Mouse (Mus musculus) intestine, postnatal 0 days (tissue): Measurements from ENCODE around the gene Grik4. TPM values are rescaled to one million over a fixed set of nuclear protein-coding genes. Genes with fewer than 3 reads are reported as not detected.
A peak's percentile ranks its signal among the peaks of the same experiment; 100 is the strongest.

ENCODE experiments used
- ATAC-seq: fragments of 200-750 bp; cut with Nextera tagmentation; 2 replicates; pipeline ENCODE4 v1.8.0; 2017; ENCODE audit warnings: mild to moderate bottlenecking, moderate TSS enrichment, moderate library complexity
- H3K27ac ChIP-seq: fragments of 300-500 bp; sonication (generic); 2 replicates; pipeline ENCODE4 v1.5.1; 2014; ENCODE audit warnings: mild to moderate bottlenecking, low read depth, low read length, moderate library complexity
- H3K27me3 ChIP-seq: fragments of 300-500 bp; sonication (generic); replicated peaks from 2 replicates; pipeline ENCODE4 v1.6.1; 2014; ENCODE audit warnings: low read length, mixed read lengths; ENCODE audit not compliant: control insufficient read depth, insufficient read depth
- H3K36me3 ChIP-seq: fragments of 300-500 bp; sonication (generic); 2 replicates; pipeline ENCODE4 v1.6.1; 2014; ENCODE audit warnings: mild to moderate bottlenecking, moderate library complexity; ENCODE audit not compliant: control insufficient read depth, insufficient read depth
- H3K4me1 ChIP-seq: fragments of 300-500 bp; sonication (generic); replicated peaks from 2 replicates; pipeline ENCODE4 v1.6.1; 2014; ENCODE audit warnings: antibody characterized with exemption, low read length, mixed read lengths; ENCODE audit not compliant: control insufficient read depth, insufficient read depth
- H3K4me2 ChIP-seq: fragments of 300-500 bp; sonication (generic); replicated peaks from 2 replicates; pipeline ENCODE4 v1.6.1; 2014; ENCODE audit warnings: low read depth, mild to moderate bottlenecking, moderate library complexity
- H3K4me3 ChIP-seq: fragments of 300-500 bp; sonication (generic); 2 replicates; pipeline ENCODE4 v1.5.1; 2014; ENCODE audit warnings: low read depth, low read length
- H3K9ac ChIP-seq: fragments of 300-500 bp; sonication (generic); 2 replicates; pipeline ENCODE4 v1.6.1; 2014; ENCODE audit warnings: mild to moderate bottlenecking, low read depth, low read length
- H3K9me3 ChIP-seq: fragments of 300-500 bp; sonication (generic); 2 replicates; pipeline ENCODE4 v1.6.1; 2016; ENCODE audit warnings: mixed run types; ENCODE audit not compliant: control insufficient read depth
- CTCF ChIP-seq: sonication (generic); IDR thresholded peaks from 2 replicates; pipeline ENCODE4 v1.5.1; 2016; ENCODE audit warnings: low read depth, mild to moderate bottlenecking, control low read depth, antibody characterized with exemption, moderate library complexity
- WGBS: fragments of 180-500 bp; shearing (Covaris S2); extraction: QIAGEN DNeasy Blood & Tissue Kit; methylation state at CpG from one replicate; pipeline ENCODE4 v1.1.7; 2014; 5-methylcytosine and 5-hydroxymethylcytosine counted together
- polyA plus RNA-seq: library from polyadenylated mRNA; unstranded; fragments of >200 nt; fragmentation: Nextera tagmentation; extraction: Ambion mirVana; gene quantifications from 2 replicates; pipeline ENCODE4 v1.2.1, GENCODE M21; 2015

Grik4 gene
- polyA plus RNA-seq, 1 experiment from 2014 or later = 0.68 TPM

GRCm38 (mm10) chr9:42518163-42518562 lies 426.1 kb downstream of the Grik4 start:
- Histone ChIP-seq H3K27ac (no peak overlapping the region), H3K27me3 (no peaks in the 10 kb centered on the region), H3K9me3 (no peaks in the 10 kb centered on the region), H3K4me2 (no peak overlapping the region), H3K4me1 (0 out of 2 replicates have a peak, but pooled peaks cover 2% of the 10 kb centered on the region), H3K4me3 (no peak overlapping the region), H3K36me3 (no peaks in the 10 kb centered on the region), H3K9ac (no peak overlapping the region)
- TF ChIP-seq CTCF = no peak
- 64% methylated on average over 14 of the region's 14 CpGs for WGBS
- no peak for ATAC-seq

- 39% methylated on average over 5 of the region's 5 CpGs for WGBS
- no peak for ATAC-seq
These were observed 431.1 kb downstream of the Grik4 start for GRCm38 (mm10) chr9:42513159-42513558.

GRCm38 (mm10) chr9:42512312-42512711 lies 432.0 kb downstream of the Grik4 start:
- ATAC-seq = peak; percentile 87
- Histone ChIP-seq H3K4me1 (peaks cover 2% of the 10 kb centered on the region; the same call in 1 of the 2 replicates), H3K9ac (no peak overlapping the region), H3K9me3 (no peaks in the 10 kb centered on the region), H3K4me3 (no peak overlapping the region), H3K27ac (0 out of 2 replicates have a peak overlapping the region, but pooled peaks have one; percentile 5), H3K4me2 (no peak overlapping the region), H3K27me3 (no peaks in the 10 kb centered on the region), H3K36me3 (no peaks in the 10 kb centered on the region)
- 38% methylated on average over 4 of the region's 4 CpGs for WGBS
- TF ChIP-seq CTCF = no peak

More at GRCm38 (mm10) chr9:42513159-42513558, 431.1 kb downstream of the Grik4 start:
- Histone ChIP-seq H3K27ac (no peak overlapping the region), H3K27me3 (no peaks in the 10 kb centered on the region), H3K4me3 (no peak overlapping the region), H3K4me1 (peaks cover 2% of the 10 kb centered on the region; the same call in 1 of the 2 replicates), H3K9ac (no peak overlapping the region; the same call in 1 of the 2 replicates), H3K36me3 (no peaks in the 10 kb centered on the region), H3K9me3 (no peaks in the 10 kb centered on the region), H3K4me2 (no peak overlapping the region)
- no peak for TF ChIP-seq CTCF

- H3K4me2 ChIP-seq = no peak overlapping the region
- H3K27me3 ChIP-seq = no peaks in the 10 kb centered on the region
- H3K9ac ChIP-seq = no peak overlapping the region
- no peak overlapping the region for H3K27ac ChIP-seq
- TF ChIP-seq CTCF = no peak
- peaks cover 13% of the 10 kb centered on the region for H3K4me1 ChIP-seq
- H3K4me3 ChIP-seq = no peak overlapping the region
- no peaks in the 10 kb centered on the region for H3K36me3 ChIP-seq
- no peak for ATAC-seq
- 44% methylated on average over 7 of the region's 7 CpGs for WGBS
- H3K9me3 ChIP-seq = no peaks in the 10 kb centered on the region
These were observed 436.1 kb downstream of the Grik4 start for GRCm38 (mm10) chr9:42508235-42508634.

GRCm38 (mm10) chr9:42507709-42508108 lies 436.6 kb downstream of the Grik4 start, which contains the start of gene Tbcel:
Gene Tbcel, minus strand, starts transcription at chr9:42507809.
- H3K36me3 ChIP-seq = no peaks in the 10 kb centered on the region
- H3K27me3 ChIP-seq = no peaks in the 10 kb centered on the region
- H3K9me3 ChIP-seq = no peaks in the 10 kb centered on the region
- H3K9ac ChIP-seq = no peak within 1 kb of the TSS
- TF ChIP-seq CTCF = no peak
- H3K4me2 ChIP-seq = no peak within 1 kb of the TSS
- 57% methylated on average over 6 of the region's 6 CpGs for WGBS
- no peak for ATAC-seq
- H3K4me3 ChIP-seq = no peak within 1 kb of the TSS
- peaks cover 12% of the 10 kb centered on the region for H3K4me1 ChIP-seq
- no peak within 1 kb of the TSS for H3K27ac ChIP-seq

- no peaks in the 10 kb centered on the region for H3K27me3 ChIP-seq
- H3K4me3 ChIP-seq = no peak overlapping the region
- 12% methylated on average over 1 of the region's 1 CpGs for WGBS
- H3K36me3 ChIP-seq = no peaks in the 10 kb centered on the region
- peaks cover 12% of the 10 kb centered on the region; the same call in 1 of the 2 replicates for H3K4me1 ChIP-seq
- no peak for TF ChIP-seq CTCF
- no peak overlapping the region for H3K4me2 ChIP-seq
- H3K9me3 ChIP-seq = no peaks in the 10 kb centered on the region
- H3K9ac ChIP-seq = no peak overlapping the region
- no peak for ATAC-seq
- H3K27ac ChIP-seq = no peak overlapping the region
These were observed 437.3 kb downstream of the Grik4 start for GRCm38 (mm10) chr9:42507022-42507421.

- Histone ChIP-seq H3K4me2 (no peak overlapping the region), H3K27ac (no peak overlapping the region), H3K36me3 (no peaks in the 10 kb centered on the region), H3K27me3 (no peaks in the 10 kb centered on the region), H3K4me3 (no peak overlapping the region), H3K9ac (no peak overlapping the region), H3K4me1 (peaks cover 12% of the 10 kb centered on the region; the same call in 1 of the 2 replicates), H3K9me3 (no peaks in the 10 kb centered on the region)
- no peak for TF ChIP-seq CTCF
- no peak for ATAC-seq
- 76% methylated on average over 3 of the region's 3 CpGs for WGBS
These were observed 439.3 kb downstream of the Grik4 start for GRCm38 (mm10) chr9:42504971-42505510.
